Mouse (Mus musculus): ENCODE results near the gene Ceacam19.
"Not testable (repeated sequence)": the region's sequence is repeated elsewhere in the genome, so short reads cannot be mapped to it uniquely, and the experiment has no call there.

Gene Ceacam19

GRCm38 (mm10) chr7:19887849-19888248, at the start of gene Ceacam19:
Gene Ceacam19 (minus strand): TSS chr7:19887965.
- in situ Hi-C loops (cut with MboI; ENCODE audit: low pct_unique_long_range_greater_than_20kb in 1 of 2, low sequenced_read_pairs in 2 of 2, unreplicated experiment in 1 of 2), result no loop called here

DNA sequence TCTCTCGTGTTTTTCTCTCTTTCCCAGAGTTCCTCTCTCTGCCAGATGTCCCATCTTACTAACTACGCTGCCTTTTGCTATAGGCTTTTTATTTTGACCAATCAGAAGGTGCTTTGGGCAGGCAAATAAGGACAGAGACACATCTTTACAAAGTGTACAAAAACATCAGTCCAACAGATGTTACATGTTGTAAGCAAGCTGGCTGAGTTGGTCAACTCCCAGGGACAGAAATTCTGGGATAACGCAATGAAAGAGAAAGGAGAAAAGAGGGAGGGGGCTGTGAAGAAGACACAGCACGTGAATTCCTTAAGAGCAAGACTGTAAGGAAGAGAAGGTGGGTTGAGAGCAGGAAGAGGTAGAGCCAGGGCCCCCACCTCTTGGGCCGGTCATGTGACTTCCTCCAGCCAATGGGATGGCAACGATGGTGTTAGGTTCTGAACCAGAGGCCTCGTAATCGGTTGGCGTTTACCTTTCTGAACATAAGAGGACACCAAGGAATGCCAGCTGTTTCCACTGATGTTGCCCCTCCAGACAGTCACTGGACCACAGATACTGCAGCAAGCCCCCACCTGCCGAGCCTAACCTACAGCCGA, 49.6 kb upstream of the Ceacam19 start:
- in situ Hi-C loops (cut with MboI; ENCODE audit: low pct_unique_long_range_greater_than_20kb in 1 of 2, low sequenced_read_pairs in 2 of 2, unreplicated experiment in 1 of 2), result no loop called here

GRCm38 (mm10) chr7:19935961-19936360, 48.2 kb upstream of the Ceacam19 start:
- in situ Hi-C loops (cut with MboI; ENCODE audit: low pct_unique_long_range_greater_than_20kb in 1 of 2, low sequenced_read_pairs in 2 of 2, unreplicated experiment in 1 of 2), result no loop called here

- in situ Hi-C loops (cut with MboI; ENCODE audit: low pct_unique_long_range_greater_than_20kb in 1 of 2, low sequenced_read_pairs in 2 of 2, unreplicated experiment in 1 of 2), result no loop called here
Measured at GRCm38 (mm10) chr7:19935171-19935751, 47.5 kb upstream of the Ceacam19 start.

- in situ Hi-C loops (cut with MboI; ENCODE audit: low pct_unique_long_range_greater_than_20kb in 1 of 2, low sequenced_read_pairs in 2 of 2, unreplicated experiment in 1 of 2), result no loop called here
Measured at GRCm38 (mm10) chr7:19932877-19933809, 45.4 kb upstream of the Ceacam19 start.

DNA sequence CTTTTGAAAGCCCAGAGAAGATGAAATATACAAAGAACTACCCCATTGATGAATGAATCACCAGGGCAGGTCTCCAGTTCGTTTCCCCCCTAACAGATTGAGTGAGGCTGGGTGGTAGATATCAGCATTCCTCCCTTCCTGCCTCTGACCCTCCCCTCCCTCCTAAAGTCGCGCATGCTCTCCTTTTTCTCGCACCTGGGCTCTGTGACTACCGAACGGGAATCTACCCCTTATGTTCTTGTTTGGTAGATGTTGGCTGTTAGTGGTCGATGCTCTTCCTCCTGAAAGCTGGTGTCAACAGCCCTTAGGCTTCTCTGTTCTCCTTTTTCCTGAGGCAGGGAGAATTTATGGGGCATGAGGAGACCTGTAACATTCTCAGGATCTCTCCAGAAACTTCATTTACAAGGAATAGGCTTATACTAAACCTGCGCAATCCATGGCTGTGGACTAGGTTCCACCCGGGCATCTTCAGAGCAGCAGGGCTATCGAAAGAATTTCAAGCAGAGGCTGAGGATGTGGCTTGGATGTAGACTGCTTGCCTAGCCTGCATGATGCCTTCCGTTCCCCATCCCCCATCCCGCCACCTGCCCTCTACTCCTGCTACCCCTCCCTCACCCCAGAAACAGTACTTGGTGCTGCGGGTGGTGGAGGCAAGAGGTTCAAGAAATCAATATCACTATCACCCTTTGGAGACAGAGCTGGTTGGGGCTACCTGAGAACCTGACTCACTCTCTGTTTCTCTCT, 44.5 kb upstream of the Ceacam19 start:
- in situ Hi-C loops (cut with MboI; ENCODE audit: low pct_unique_long_range_greater_than_20kb in 1 of 2, low sequenced_read_pairs in 2 of 2, unreplicated experiment in 1 of 2), result no loop called here

DNA sequence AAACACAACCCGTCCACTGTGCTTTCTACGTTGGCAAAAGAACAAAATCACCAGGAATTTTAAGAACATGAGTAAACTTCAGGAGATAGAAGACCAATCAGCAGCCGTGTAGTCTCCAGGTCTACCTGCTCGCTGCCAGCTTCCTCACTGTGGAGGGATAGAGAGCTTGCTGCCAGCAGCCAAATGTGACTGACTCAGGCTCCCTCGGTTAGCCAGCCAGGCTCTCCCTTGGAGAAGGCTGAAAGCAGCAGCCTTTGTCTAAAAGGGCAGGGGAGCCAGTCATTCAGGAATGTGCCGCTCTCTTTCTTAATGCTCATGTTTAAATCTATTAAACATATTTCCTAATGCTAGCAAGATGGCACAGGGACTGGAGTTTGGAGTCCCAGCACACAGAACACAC, 42.7 kb upstream of the Ceacam19 start:
- in situ Hi-C loops (cut with MboI; ENCODE audit: low pct_unique_long_range_greater_than_20kb in 1 of 2, low sequenced_read_pairs in 2 of 2, unreplicated experiment in 1 of 2), result not testable (repeated sequence)

DNA sequence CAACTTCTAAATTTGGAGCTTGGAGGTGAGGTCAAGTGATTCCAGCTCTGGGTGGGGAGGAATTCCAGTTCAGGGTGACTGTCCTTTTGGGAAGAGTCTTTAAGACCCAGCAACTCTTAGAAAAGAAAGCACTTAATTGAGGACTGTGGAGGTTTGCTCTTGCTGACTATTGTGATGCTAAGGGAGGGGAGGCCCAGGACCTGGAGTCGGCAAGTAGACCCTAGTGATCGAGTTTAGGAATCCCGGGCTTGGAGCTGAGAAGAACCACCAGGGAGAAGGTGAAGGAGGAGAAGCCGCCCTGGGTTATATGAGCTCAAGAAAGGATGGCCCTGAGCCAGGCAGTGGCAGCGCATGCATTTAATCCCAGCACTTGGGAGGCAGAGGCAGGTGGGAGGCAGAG, 40.7 kb upstream of the Ceacam19 start:
- in situ Hi-C loops (cut with MboI; ENCODE audit: low pct_unique_long_range_greater_than_20kb in 1 of 2, low sequenced_read_pairs in 2 of 2, unreplicated experiment in 1 of 2), result no loop called here

- in situ Hi-C loops (cut with MboI; ENCODE audit: low pct_unique_long_range_greater_than_20kb in 1 of 2, low sequenced_read_pairs in 2 of 2, unreplicated experiment in 1 of 2), result no loop called here
Measured at GRCm38 (mm10) chr7:19926849-19927480, 39.2 kb upstream of the Ceacam19 start.

DNA sequence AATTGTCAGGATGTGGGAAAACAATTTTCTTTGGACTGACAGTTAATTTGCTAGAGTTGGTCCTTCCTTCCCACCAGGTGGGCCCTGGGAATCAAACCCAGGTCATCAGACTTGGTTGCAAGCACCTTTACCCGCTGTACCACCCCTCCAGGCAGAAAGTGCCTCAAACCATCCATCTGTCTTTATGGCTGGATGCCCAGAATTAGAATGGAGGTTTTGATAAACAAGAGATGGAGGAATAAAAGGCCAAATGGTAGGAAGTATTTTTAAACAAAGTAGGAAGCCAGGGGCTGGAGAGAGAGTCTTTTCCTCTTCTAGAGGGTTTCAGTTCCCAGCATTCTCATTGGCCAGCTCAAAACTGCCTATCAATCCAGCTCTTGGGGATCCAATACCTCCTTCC, 37.6 kb upstream of the Ceacam19 start:
- in situ Hi-C loops (cut with MboI; ENCODE audit: low pct_unique_long_range_greater_than_20kb in 1 of 2, low sequenced_read_pairs in 2 of 2, unreplicated experiment in 1 of 2), result no loop called here

DNA sequence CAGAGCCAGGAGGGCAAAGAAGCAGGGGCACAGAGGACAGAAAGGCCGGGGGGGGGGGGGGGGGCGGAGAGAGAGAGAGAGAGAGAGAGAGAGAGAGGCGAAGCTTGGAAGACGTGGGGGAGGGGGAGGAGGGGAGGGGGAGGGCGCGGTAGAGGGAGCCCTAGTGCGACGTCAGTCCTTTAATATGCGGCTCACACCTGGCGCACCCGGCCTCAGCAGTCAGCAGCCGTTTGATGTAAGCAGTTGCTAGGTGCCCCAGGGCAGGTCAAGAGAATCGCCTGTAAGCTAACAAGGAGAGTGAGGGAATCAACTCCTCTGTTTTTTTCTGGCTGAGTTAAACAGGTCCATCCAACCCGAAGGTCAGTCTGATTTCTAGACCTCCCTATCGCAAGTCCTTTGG, 36.0 kb upstream of the Ceacam19 start:
- in situ Hi-C loops (cut with MboI; ENCODE audit: low pct_unique_long_range_greater_than_20kb in 1 of 2, low sequenced_read_pairs in 2 of 2, unreplicated experiment in 1 of 2), result no loop called here

GRCm38 (mm10) chr7:19923354-19923753, 35.6 kb upstream of the Ceacam19 start:
- in situ Hi-C loops (cut with MboI; ENCODE audit: low pct_unique_long_range_greater_than_20kb in 1 of 2, low sequenced_read_pairs in 2 of 2, unreplicated experiment in 1 of 2), result no loop called here

GRCm38 (mm10) chr7:19920506-19921261, 32.9 kb upstream of the Ceacam19 start, which contains the start of gene Pvr:
Gene Pvr (minus strand): TSS chr7:19921160.
- in situ Hi-C loops (cut with MboI; ENCODE audit: low pct_unique_long_range_greater_than_20kb in 1 of 2, low sequenced_read_pairs in 2 of 2, unreplicated experiment in 1 of 2), result no loop called here

DNA sequence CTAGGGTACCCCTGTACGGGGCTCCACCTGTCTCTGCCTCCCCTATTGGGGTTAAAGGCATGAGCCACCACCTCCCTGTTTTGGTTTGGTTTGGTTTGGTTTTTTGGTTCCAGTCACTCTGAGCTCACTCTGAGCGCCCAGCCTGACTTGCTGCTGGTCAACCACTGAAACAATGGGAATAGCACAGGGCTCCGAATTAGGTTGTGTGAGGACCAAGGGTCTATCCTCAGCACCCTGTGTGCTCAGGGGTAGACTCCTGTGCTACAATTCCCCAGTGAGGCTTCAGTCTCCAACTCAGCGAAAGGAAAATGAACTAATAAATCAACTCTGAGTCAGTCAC, 32.4 kb upstream of the Ceacam19 start:
- in situ Hi-C loops (cut with MboI; ENCODE audit: low pct_unique_long_range_greater_than_20kb in 1 of 2, low sequenced_read_pairs in 2 of 2, unreplicated experiment in 1 of 2), result no loop called here

- in situ Hi-C loops (cut with MboI; ENCODE audit: low pct_unique_long_range_greater_than_20kb in 1 of 2, low sequenced_read_pairs in 2 of 2, unreplicated experiment in 1 of 2), result loop anchor here in 1 of 2 experiments (5.0 kb wide), 1 partner anchor 43 kb away; no protein-coding TSS in a partner anchor
Measured at GRCm38 (mm10) chr7:19914558-19914957, 26.8 kb upstream of the Ceacam19 start.

- in situ Hi-C loops (cut with MboI; ENCODE audit: low pct_unique_long_range_greater_than_20kb in 1 of 2, low sequenced_read_pairs in 2 of 2, unreplicated experiment in 1 of 2), result loop anchor here in 1 of 2 experiments (5.0 kb wide), 1 partner anchor 45 kb away; no protein-coding TSS in a partner anchor
Measured at GRCm38 (mm10) chr7:19911695-19912524, 24.1 kb upstream of the Ceacam19 start.

DNA sequence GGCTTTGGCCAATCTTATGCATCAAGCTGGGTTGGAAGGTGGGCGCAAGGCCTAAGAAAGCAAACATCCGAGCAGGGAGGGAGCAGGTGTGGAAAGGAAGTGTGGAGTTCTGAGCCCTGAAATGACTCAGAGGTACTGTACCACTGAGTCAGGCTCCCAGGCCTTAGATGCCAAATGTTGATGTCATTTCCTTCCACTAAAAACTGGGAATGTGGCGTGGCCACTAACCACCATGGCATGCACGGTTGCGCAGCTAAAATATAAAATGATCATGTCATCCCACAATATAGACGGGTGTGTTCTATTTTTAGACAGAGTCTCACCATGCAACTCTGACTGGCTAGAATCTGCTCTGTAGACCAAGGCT, 23.5 kb upstream of the Ceacam19 start:
- in situ Hi-C loops (cut with MboI; ENCODE audit: low pct_unique_long_range_greater_than_20kb in 1 of 2, low sequenced_read_pairs in 2 of 2, unreplicated experiment in 1 of 2), result loop anchor here in 1 of 2 experiments (5.0 kb wide), 1 partner anchor 46 kb away; no protein-coding TSS in a partner anchor

Data from mouse embryonic stem cell (cell line).